Mouse (Mus musculus) testis, postnatal 14 days (tissue): ENCODE results near the gene Ruvbl1.

Experiments
- DNase-seq: peaks from one replicate; pipeline ENCODE4 v3.0.0; 2021; ENCODE audit warnings: low spot score

The Ruvbl1 gene

DNA sequence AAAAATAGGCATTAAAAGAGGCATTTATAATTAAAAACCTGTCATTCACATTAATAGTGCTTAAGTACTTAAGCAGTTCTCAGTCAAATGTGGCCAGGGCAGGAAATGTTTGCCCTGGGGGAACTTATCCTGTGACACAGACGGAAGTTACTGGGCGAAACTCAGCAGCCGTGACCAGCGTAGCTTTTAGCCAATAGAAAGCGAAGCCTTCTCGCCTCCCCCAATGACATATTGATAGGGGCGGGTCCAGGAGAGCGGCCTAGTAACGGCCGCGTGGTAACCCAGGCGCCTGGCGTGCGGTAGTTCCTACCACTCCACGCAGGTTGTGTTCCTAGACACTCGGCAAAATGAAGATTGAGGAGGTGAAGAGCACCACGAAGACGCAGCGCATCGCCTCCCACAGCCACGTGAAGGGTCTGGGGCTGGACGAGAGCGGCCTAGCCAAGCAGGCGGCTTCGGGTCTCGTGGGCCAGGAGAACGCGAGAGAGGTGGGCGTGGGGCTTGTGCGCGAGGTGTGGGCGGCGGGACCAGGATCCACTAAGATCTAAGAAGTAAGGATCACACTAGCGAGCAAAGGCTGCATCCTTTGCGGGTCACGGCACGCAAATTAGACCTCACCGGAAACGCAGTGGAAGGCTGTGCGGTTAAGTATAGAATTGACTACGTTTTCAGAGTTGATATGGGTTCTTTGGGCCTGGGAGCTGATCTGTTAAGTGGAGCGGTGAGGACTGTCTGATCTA, at the start of gene Ruvbl1:
Ruvbl1 (plus strand) TSS at position 229 of the 740 bp plus-strand sequence.
- peak; percentile 96 for DNase-seq

DNA sequence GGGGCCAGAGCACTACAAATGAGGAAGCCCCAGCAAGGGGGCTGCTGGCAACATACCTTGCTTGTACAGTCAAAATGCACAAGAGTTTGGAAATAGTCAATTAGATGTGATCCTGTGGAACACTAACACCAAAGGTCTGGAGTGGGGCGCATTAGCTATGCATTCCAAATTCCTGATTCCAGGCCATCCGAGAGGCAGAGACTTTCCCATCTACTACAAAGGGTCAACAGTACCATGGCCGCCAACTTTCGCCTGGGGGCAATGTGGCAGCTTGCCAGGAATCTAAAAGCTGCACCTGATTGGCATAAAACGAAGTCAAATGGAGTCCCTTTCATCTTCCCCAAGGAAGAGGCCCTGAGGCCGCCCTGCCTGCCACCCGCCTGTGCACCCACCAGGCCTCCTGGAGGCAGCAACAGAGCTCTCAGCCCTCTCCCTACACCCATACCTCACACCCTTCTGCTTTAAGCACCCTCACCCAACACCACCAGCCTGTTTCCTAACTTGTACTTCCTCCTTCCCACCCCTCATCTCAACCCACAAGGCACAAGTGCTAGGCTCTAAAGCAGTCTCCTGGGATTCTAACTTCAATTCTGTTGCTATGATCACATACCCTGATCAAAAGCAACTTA, 49.0 kb upstream of the Ruvbl1 start:
- no peak for DNase-seq

DNA sequence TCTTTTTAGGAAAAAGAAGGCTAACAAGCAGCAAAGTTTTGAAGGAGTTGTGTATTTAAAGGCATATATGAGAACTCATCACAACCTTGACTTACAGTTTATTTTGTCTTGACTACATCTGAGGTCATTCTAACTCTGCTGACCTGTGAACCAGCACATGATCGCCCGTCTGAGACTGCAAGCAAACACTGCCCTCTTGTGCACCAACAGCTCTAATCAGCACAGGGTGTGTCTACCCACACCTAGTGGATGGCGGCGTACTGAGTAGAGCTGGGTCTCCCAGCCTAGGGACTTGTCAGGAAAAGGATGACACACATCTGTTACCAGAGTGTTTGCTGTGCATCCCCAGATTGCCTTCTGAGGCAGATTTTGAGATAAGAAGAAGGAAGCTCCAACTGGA, 34.0 kb upstream of the Ruvbl1 start:
- no peak for DNase-seq

DNA sequence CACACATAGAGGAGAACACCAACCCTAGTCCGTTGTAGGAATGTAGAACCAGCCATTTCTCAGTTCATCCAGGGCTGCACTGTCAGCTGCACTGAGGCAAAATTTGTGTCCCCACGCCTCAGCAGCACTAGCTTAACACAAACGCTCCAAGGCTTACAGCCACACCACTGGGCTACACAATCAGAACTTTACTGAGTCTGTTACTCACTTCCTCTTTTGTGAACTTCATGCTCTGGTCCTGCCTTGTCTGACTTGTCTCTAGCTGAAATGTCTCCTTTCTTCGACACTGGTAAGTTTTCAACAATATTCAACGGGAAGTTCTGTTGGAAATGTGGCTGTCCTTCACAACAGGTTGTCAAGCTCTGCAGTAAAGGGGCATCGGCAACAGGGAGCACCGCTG, 29.6 kb upstream of the Ruvbl1 start:
- DNase-seq: no peak

DNA sequence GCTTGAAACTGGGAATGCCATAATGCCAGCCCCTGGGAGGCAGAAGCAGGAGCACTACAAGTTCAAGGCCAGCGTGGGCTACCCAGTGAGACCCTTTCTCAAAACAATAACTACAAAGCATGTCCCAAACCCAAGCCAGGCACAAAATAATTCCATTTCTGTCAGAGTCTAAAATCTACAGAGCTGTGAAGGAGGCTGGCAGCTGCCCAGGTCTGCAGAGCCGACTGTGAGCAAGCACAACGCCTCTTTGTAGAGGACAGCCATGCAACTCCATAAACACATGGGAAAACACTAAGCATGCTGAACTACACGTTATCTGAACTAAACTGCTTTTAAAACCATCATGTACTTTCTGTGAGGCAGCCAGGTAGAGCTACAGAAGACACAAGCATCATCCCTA, 26.2 kb upstream of the Ruvbl1 start:
- no peak for DNase-seq

DNA sequence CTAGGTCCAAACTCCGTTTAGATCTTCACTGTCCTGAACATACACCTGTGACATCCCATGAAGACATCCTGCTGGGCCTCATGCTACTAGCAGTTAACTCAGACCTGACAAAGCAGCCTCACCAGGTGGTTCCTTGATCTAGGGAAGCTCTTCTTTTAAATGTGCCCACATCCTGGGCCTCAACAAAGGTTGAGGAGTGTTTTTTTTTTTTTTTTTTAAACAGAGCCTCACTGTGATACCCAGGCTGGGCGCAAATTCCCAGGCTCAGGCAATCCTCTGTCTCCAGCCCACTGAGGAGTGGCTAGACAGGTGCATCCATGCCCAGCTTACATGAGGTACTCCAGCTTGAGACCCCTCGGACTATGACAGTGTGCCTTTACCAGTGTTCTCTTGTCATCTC, 22.7 kb upstream of the Ruvbl1 start:
- no peak for DNase-seq

DNA sequence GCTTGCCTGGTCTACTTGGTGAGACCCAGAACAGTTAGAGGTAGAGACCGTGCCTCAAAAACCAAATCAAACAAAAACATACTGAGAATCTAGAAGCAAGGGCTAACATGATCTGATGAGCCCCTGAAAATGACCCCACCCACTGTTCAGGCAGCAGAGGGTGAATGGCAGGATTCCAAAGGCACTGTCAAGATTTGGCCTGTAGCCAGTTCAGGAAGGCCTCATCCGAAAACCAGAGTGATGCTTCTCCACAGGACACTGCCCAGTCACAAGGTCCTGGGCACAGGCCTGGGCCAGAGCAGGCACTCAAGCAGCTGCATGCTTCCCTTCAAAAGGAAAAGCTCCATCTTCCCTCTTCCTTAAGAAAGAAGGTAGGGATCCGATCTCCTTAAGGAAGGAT, 21.8 kb upstream of the Ruvbl1 start:
- DNase-seq: no peak

DNA sequence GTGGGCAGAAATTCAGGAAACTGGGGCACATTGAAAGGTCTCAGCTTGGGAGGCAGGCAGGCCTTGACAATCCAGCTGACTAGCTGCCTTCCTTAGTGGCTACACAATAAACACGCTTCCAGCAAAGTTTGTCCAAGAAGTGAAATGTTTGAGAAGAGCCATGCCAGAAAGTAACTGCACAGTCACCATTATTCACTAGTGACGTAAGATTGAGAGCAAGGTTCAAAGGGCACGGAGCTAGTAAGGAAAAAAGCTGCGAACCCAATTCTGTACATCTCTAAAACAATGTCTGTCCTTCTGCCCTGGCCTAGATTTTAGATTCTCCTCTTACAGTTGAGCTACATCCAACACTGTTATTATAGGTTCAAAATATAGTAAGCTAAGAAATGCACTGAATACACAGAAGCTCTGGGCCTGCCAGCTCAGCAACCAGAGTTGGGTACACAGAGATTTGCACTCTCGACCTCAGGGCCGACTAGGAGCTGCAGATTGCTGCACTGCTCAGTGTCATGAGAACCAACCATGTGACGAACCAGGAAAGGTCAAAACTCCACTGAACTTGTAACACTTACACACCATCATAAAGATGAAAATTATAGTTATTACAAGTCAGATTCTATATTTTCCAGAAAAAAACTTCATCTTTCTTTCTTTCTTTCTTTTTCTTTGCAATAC, 21.0 kb upstream of the Ruvbl1 start:
- no peak for DNase-seq

DNA sequence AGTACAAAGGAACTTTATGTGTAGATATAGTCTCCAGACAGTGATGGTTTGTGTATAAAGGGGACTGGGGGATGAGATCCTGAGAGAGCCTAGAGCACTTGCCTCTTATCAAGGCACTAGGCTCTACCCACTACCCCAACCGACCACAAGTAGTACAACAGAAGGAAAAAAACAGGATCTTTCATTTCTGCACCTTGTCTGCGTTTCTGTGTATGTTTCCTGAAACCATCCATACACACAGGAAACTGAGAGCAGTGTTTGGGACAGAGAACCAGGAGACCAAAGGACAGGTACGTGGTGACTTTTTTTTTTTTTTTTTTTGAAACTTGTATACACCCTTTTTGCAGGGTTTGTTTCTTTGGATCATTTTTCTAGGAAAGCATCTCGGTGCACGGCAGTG, 19.5 kb upstream of the Ruvbl1 start:
- no peak for DNase-seq

DNA sequence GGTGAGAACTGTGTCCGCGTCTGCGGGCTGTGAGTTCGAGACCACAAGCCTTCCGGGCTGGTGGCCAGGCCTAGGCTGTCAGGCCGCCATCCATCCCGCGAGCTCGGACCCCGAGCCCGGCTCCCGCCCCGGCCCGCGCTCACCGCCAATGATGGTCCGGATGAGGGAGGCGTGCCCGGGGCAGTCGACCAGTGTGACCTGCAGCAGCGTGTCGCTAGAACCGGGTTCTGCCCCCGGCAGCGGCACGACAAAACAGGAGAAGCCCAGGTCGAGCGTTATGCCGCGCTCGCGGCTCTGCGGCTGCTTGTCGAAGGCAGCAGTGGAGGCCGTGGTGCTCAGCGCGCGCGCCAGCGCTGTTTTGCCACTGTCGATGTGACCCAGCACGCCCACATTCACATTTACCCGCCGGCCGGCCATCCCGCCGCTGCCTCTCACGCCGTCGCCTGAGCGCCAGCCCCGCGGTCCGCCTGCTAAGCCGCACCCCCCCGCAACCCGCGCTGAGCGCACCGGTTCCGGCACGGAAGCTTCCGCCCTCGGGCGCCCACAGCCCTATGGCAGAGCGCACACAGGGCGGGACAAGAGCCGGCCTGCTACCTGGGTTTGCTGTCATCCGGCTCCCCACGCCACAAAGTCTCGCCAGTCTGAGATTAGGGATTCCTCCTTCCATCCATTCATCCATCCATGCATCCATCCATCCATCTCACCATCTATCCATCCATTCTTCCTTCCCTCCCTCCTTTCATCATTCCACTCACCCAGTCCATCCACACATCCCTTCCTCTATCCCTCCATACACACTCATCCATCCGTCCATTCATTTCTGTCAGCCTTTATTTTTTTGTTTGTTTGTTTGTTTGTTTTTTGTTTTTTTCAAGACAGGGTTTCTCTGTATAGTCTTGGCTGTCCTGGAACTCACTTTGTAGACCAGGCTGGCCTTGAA, 18.9 kb upstream of the Ruvbl1 start, which contains the start of gene Eefsec:
Eefsec (minus strand) TSS at position 477 of the 940 bp plus-strand sequence.
- peak; percentile 86 for DNase-seq

DNA sequence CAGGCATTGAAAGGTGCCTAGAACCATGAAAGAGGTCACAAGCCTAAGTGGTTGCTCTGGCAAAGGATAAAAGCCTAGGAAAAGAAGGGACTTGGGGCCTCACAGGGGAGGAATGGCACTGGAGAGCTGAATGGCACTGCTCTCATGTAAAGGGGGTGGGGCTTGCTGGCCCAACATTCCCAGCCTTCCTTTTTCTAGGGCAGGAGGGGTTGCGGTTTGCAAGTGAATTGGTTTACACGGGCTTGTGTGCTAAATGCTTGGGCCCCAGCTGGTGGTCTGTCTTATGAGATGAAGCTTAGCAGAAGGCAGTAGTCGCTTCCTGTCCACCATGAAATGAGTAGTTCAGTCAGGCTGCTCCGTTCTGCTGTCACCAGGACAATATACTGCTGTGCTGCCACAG, 17.8 kb upstream of the Ruvbl1 start:
- DNase-seq: no peak

DNA sequence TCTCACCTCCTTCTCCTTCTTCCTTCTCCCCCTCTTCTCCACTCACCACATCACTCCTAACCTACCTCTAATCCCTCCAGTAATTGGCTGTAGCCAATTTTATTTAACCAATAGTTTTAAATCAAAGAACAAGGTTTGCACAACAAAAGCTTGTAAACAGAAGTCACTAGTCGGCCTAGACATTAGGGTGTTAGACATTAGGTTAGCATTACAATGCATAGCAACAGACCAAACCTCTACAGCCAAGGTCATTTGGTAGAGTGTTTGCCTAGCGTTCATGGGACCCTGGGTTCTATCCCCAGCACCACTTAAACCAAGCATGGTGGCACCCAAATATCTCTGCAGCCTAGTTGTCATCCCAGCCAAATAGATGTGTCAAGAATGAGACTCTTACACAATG, 10.7 kb upstream of the Ruvbl1 start:
- DNase-seq: no peak

DNA sequence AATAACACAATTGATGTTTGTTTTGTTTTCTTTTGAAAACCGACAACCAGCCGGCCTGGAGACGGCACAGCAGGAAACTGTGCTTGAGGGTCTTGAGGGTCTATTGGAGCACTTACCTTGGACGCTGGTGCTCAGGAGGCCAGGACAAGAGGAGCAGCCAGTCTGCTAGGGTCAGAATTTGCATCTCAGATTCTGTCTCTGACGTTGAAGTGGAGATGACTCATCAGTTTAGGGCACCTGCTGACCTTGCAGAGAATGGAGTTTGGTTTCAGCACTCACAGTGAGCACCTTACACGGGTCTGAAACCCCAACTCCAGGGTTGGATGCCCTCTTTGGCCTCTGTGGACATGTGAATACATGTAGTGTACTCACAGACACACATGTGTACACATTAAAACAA, 4.7 kb downstream of the Ruvbl1 start:
- no peak for DNase-seq

DNA sequence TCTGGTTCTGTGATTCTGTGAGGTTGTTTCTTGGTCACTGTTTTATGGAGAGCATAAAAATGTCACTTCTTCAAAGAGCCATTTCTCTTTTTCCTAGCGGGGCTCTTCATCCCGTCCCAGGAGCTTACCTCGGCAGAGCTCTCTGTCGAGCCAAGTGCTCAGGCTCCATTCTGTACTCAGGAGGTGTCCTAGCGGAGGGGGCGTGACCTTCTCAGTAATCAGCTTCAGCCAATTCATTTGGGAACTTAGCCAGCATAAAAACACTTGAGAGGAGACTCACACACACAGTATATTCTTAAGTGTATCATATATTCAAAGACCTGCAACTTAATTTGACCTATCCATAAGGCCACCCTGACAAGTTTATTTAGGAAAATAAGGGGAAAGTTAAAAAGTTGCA, 15.2 kb downstream of the Ruvbl1 start:
- no peak for DNase-seq

DNA sequence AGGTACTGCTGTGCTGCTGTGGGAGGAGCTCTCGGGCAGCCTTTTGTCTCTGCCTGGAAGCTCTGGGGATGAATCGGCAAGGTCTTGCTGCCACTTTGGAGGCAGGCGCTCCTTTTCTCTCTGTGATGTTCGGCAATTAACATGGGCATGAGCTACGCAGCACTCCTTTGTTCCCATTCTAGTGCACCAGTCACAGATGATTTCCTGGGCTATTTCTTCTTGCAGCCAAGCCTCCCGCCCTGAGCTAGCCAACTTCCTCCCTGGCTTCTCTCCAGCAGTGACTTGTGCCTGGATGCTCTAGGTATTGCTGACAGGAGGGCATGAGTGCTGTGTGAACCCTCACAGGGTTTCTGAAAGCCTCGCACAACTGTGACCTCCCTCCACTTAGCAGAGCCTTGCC, 17.9 kb downstream of the Ruvbl1 start:
- DNase-seq: peak; percentile 46

DNA sequence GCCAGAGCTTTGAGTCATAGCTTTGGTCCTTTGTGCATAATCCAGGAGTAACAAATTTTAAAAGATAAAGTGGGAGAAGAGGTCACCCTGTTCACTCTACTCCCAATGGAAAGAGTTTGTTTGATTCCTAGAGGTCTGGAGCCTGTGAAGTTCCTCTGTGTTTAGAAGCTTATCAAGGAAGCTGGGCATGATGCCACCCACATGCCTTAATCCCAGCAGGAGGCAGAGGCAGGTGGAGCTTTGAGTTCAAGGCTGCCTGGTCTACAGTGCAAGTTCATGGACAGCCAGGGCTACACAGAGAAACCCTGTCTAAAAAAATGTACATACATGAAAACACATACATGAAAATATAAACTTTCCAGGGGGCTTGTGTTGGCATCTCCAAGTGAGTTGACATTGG, 18.7 kb downstream of the Ruvbl1 start:
- DNase-seq: peak; percentile 79

DNA sequence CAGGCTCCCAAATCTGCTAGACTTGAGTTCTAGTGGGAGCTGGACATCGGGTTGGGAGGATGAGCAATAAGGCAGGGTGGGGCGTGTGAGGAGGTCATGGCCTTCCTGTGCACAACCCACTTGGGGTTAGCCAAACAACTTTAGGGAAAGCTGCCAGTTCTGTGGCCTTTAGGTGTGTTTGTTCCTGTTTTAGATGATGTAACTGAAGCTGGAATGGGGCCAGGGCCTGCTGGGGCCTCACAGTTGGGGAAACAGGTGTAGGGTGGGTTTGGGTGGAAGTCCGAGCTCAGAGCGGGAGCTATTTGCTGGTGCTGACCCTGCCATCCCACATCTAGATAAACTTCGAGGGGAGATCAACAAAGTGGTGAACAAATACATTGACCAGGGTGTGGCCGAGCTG, 20.2 kb downstream of the Ruvbl1 start:
- DNase-seq: no peak

DNA sequence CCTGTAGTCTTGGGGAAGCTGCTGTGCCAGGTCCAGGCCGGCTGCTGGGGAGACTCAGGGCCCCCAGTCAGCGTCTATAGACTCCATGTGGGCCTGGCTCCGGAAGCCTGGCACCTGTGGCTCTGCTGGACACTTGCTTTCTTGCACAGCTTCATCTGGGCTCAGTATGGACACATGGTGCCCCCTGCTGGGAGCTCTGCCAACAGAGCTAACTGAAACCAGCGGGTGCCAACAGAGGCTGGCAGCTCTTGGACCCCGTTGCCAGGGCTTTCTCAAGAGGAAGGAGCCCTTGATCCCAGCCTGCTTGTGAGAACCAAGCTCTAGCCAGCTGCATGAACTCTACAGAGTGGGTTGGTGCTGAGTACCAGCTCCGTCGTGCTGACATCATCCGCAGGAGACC, 21.7 kb downstream of the Ruvbl1 start:
- DNase-seq: no peak

DNA sequence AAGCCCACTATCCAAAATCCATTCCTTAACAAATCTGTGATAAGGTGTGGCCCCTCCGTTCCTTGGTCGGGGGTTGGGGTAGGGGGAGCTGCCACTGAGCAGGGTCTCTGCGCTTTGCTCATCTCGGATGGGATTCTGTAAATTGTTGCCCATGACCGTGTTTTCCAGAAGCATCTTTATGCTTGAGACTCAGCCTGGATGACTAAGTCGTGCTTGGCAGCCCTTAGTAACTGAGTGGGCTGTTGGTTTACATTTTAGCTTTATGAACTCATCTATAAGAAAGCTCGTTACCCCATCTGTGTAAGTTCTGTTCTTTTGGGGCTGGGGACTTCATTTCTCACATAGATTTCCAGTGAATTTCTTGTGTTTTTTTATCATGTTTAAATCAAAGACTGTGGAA, 23.8 kb downstream of the Ruvbl1 start:
- DNase-seq: no peak

DNA sequence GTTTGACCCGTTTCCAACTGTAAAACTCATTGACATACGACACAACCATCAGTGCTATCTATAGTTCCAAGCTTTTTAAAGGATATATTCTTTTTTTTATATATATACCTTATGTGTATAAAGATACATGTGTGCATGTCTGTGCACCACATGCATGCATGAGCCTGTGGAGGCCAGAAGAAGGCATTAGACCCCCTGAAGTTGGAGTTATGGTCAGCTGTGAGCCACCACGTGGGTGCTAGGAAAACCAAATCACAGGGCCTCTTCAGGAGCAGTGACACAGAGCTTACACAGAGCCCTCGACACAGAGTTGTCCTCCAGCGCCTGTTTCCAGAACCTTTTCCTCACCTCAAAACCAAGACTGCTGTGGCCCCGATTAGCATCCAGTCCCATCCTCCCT, 24.6 kb downstream of the Ruvbl1 start:
- DNase-seq: no peak

DNA sequence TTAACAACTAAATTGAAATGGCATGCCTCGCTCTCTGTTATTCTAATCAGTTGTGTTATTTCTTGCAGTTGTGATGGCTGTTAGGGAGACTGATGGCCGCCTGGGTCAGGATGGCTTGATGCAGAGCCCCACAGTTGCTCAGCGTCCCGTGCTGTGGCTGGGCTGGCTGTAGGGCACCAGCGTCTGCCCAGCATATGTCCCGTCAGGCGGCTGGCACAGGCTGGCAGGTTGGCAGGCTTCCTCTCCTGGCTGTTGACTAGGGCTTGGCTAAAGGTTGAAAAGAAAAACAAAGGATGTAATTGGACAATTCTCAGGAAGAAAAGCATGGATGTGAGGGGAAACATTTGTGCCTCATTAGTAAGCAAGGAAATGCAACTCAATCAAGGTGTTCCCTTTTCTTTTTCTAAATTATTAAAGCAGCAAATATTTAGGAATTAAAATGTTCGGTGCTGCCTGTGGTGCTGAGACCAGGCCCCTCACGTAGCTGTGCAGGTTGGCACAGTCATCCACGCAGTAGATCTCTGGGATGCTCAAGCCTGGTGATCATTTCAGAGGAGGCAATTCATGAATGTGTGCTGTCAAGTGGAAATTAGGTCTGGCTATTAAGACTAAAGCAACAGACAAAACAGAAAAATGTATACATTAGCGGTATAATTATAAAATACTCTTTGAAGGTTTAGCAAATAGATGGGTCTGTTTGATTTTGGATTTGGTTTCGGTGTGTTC, 25.6 kb downstream of the Ruvbl1 start:
- no peak for DNase-seq

DNA sequence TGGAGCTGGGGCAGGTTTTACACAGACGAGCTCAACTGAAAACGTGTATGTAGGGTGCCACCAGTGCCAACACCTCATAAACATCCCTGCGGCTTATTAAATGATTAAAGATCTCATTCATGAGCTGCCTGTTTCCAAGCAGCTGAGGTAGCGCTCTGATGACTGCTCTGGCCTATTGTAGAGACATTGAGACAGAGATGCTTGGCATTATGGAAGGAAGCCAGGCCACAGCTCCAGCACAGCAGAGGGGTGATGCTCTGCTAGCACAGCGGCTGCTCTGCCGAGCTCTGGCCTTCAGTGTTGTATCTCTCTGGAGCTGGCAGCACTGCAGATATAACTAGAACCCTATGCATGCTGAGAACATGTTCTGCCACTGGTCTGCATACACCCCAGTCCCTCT, 28.5 kb downstream of the Ruvbl1 start:
- DNase-seq: no peak
